Mouse (Mus musculus): ENCODE results near the gene Apoa1.

Apoa1 gene

GRCm38 (mm10) chr9:46257546-46257945 lies 29.2 kb downstream of the Apoa1 start:
- no peak for DNase-seq (ENCODE audit: low spot score)

- DNase-seq (ENCODE audit: low spot score), result no peak
Observed at GRCm38 (mm10) chr9:46259111-46259510, 30.7 kb downstream of the Apoa1 start.

GRCm38 (mm10) chr9:46261131-46261530 lies 32.8 kb downstream of the Apoa1 start:
- peak; percentile 18 for DNase-seq (ENCODE audit: low spot score)

- DNase-seq (ENCODE audit: low spot score), result peak; percentile 71
Observed at GRCm38 (mm10) chr9:46268343-46268873, 40.0 kb downstream of the Apoa1 start, which contains the start of gene Apoa5. TSS of gene Apoa5 (plus strand) at chr9:46268633.

- no peak for DNase-seq (ENCODE audit: low spot score)
Observed at GRCm38 (mm10) chr9:46269125-46269524, 40.7 kb downstream of the Apoa1 start.

GRCm38 (mm10) chr9:46270782-46271181 lies 42.4 kb downstream of the Apoa1 start:
- no peak for DNase-seq (ENCODE audit: low spot score)

GRCm38 (mm10) chr9:46272070-46272469 lies 43.7 kb downstream of the Apoa1 start:
- DNase-seq (ENCODE audit: low spot score), result no peak

- DNase-seq (ENCODE audit: low spot score), result peak; percentile 90
Observed at GRCm38 (mm10) chr9:46272677-46273454, 44.5 kb downstream of the Apoa1 start, which contains the start of gene Zpr1. TSS of gene Zpr1 (plus strand) at chr9:46273064.

GRCm38 (mm10) chr9:46274494-46274893 lies 46.1 kb downstream of the Apoa1 start:
- DNase-seq (ENCODE audit: low spot score), result no peak
